Mouse (Mus musculus) stomach, postnatal 0 days (tissue): ENCODE results near the gene Tomm6.

Source experiments
- CTCF ChIP-seq: IDR thresholded peaks from 2 replicates; pipeline ENCODE4 v1.5.1; 2016; ENCODE audit warnings: antibody characterized with exemption, low read depth, mild to moderate bottlenecking, moderate library complexity
- EP300 ChIP-seq: optimal IDR thresholded peaks from 2 replicates; pipeline ENCODE3; 2016; ENCODE audit warnings: antibody characterized with exemption

GRCm38 (mm10) chr17:47691650-47692049 lies 3.5 kb upstream of the Tomm6 start:
- no peak for TF ChIP-seq CTCF
- TF ChIP-seq EP300: no peak
